Mouse (Mus musculus) liver, adult 2 months (tissue): ENCODE measurements at regions not wholly inside any gene's neighbourhood (a gene's known extent, or its start where the extent isn't known, plus 50 kb on each side); places are given as distances from the start of the nearest gene placed in this dataset.

Source experiments
- CTCF ChIP-seq: fragments of 200-500 bp; IDR thresholded peaks from 2 replicates; pipeline ENCODE4 v1.5.1; 2011; ENCODE audit warnings: low read depth, low read length, control low read depth
- POLR2A ChIP-seq: fragments of 200-500 bp; IDR thresholded peaks from 2 replicates; pipeline ENCODE4 v1.6.1; 2011; ENCODE audit warnings: low read length, control low read depth; ENCODE audit not compliant: insufficient read depth; ENCODE audit errors: extremely low read depth

DNA sequence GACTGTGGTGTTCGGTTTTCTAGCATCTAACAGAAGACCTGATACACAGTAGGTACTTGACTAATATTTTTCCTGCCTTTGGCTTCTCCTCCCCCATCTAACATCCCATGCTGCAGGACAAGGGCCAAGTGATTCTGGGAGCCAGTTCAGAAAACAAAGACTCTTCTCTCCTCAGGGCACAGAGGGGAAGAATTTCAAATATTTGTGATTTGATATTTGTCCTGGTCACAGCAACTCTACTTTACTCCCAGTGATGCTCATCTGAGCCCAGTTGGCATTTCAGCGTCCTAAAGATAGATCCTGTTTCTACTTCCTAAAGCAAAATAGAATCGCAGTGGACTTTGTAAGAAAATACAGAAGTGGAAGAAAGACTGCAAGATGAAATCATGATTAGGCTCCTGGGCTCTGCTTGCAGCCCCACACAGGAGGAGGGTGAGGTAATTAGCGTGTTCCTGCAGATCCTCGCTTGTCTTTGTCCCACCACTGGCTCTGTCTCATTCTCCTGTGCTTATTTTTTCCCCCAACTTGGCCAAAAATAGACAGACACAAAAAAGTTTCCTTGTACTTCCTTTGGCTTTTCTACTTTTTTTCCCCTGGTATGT lies 84.6 kb upstream of the Mkln1 start:
- no peak for TF ChIP-seq CTCF
- no peak for TF ChIP-seq POLR2A
